In the genomic region with DNA sequence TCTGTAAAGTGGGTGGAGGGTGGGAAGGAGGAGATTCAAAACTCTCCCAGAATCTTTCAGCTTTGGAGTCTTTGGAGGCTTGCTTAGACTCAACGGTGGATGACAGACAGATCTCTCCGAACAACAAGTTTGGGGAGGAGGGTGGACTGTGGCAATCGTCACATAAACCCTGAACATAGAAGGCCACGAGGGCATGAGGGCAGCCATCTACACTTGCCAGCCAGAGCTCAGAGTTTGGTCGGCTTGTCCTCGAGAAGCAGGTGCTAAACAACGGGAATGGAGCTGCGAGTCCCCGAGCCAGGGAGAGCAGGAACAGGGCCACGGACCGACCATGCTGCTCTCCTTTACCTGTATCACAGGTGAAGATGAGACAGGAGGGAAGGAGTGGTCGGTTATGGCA, we compare ENCODE assay signal across 26 mouse cellular contexts.
DNase-seq lines count a peak whose midpoint lies in the region; ATAC-seq and TF ChIP-seq lines count a peak whose summit lies in the region.
"Had no signal": no experiment of that assay in that cellular context is flagged by ENCODE, and none has a peak within 500 bp of the region (broad histone marks: within the 10 kb centered on the region; RNA-seq: fewer than 3 reads in every experiment).

No protein-coding gene starts in this region.

- no peak overlapping the region for H3K4me2 ChIP-seq in midbrain, postnatal 0 days (ENCODE audit: low read depth, low read length, poor library complexity, severe bottlenecking)
- no peak overlapping the region for H3K4me2 ChIP-seq in neural tube, embryonic 13.5 days
- H3K4me2 ChIP-seq in neural tube, embryonic 15.5 days: no peak overlapping the region
- H3K4me2 ChIP-seq: embryonic facial prominence, embryonic 13.5 days; forebrain, embryonic 12.5 days; forebrain, embryonic 15.5 days; heart, embryonic 12.5 days; heart, embryonic 15.5 days; hindbrain, embryonic 12.5 days had no signal

- H3K27ac ChIP-seq in midbrain, embryonic 10.5 days (replicated peaks): peak overlapping the region; percentile 75; the same call in 1 of the 2 replicates
- H3K27ac ChIP-seq in midbrain, postnatal 0 days (ENCODE audit: low read depth, low read length): no peak overlapping the region
- peak overlapping the region; percentile 65 for H3K27ac ChIP-seq in neural tube, embryonic 13.5 days (replicated peaks)
- H3K27ac ChIP-seq in neural tube, embryonic 15.5 days (replicated peaks): no peak overlapping the region
- H3K27ac ChIP-seq: embryonic facial prominence, embryonic 13.5 days; forebrain, embryonic 12.5 days; forebrain, embryonic 15.5 days; heart, embryonic 15.5 days; hindbrain, embryonic 12.5 days; hindbrain, postnatal 0 days had no signal

- no peak for TF ChIP-seq CTCF in midbrain, postnatal 0 days (IDR thresholded peaks at IDR 0.05)
- no peak for TF ChIP-seq CTCF in G1E (IDR thresholded peaks at IDR 0.05; ENCODE audit: low read depth, low read length)

- 0 out of 2 replicates have a peak, but pooled peaks cover 3% of the 10 kb centered on the region for H3K27me3 ChIP-seq in midbrain, embryonic 10.5 days (ENCODE audit: low read depth, poor library complexity, severe bottlenecking)
- H3K27me3 ChIP-seq in midbrain, postnatal 0 days (ENCODE audit: insufficient read depth, low read length): no peaks in the 10 kb centered on the region
- H3K27me3 ChIP-seq in neural tube, embryonic 13.5 days: no peaks in the 10 kb centered on the region
- H3K27me3 ChIP-seq in neural tube, embryonic 15.5 days (replicated peaks): no peaks in the 10 kb centered on the region
- H3K27me3 ChIP-seq in G1E (ENCODE audit: insufficient read depth, low read length): no peaks in the 10 kb centered on the region
- H3K27me3 ChIP-seq: embryonic facial prominence, embryonic 13.5 days; forebrain, embryonic 12.5 days; forebrain, embryonic 15.5 days had no signal

- WGBS in midbrain, embryonic 10.5 days: 77% methylated on average over 12 of the region's 12 CpGs
- 76% methylated on average over 12 of the region's 12 CpGs for WGBS in midbrain, postnatal 0 days
- 79% methylated on average over 12 of the region's 12 CpGs for WGBS in neural tube, embryonic 13.5 days
- WGBS in neural tube, embryonic 15.5 days: 79% methylated on average over 12 of the region's 12 CpGs

- peaks cover 28% of the 10 kb centered on the region for H3K4me1 ChIP-seq in midbrain, embryonic 10.5 days
- no peaks in the 10 kb centered on the region; the same call in 1 of the 2 replicates for H3K4me1 ChIP-seq in midbrain, postnatal 0 days (ENCODE audit: insufficient read depth, low read length)
- peaks cover 40% of the 10 kb centered on the region for H3K4me1 ChIP-seq in neural tube, embryonic 13.5 days (replicated peaks)
- peaks cover 12% of the 10 kb centered on the region for H3K4me1 ChIP-seq in neural tube, embryonic 15.5 days
- H3K4me1 ChIP-seq in G1E (ENCODE audit: insufficient read depth, low read depth, low read length): no peaks in the 10 kb centered on the region
- H3K4me1 ChIP-seq: embryonic facial prominence, embryonic 13.5 days had no signal

- H3K9ac ChIP-seq in midbrain, postnatal 0 days (replicated peaks; ENCODE audit: low read length, poor library complexity, severe bottlenecking): no peak overlapping the region
- H3K9ac ChIP-seq in neural tube, embryonic 13.5 days: no peak overlapping the region
- H3K9ac ChIP-seq in neural tube, embryonic 15.5 days (replicated peaks): no peak overlapping the region
- H3K9ac ChIP-seq: embryonic facial prominence, embryonic 13.5 days; forebrain, embryonic 12.5 days; forebrain, embryonic 15.5 days; heart, embryonic 12.5 days; heart, embryonic 15.5 days had no signal

- ATAC-seq in midbrain, postnatal 0 days (ENCODE audit: low FRiP score): no peak
- no peak for ATAC-seq in neural tube, embryonic 13.5 days (ENCODE audit: low read depth)
- ATAC-seq in neural tube, embryonic 15.5 days (ENCODE audit: low FRiP score): no peak
- ATAC-seq in G1E (ENCODE audit: extremely low read depth, insufficient number of reproducible peaks, low FRiP score, poor library complexity, severe bottlenecking): no peak
- ATAC-seq: forebrain, embryonic 15.5 days; hindbrain, postnatal 0 days; inflammation-experienced regulatory T-cells, adult 6 months had no signal

- no peak for DNase-seq in midbrain, embryonic 10.5 days (ENCODE audit: low spot score)
- DNase-seq in midbrain, postnatal 0 days (ENCODE audit: low spot score): no peak
- DNase-seq in G1E (ENCODE audit: low spot score): no peak
- no peak for DNase-seq in embryo, embryonic 9.5 days (ENCODE audit: extremely low spot score)
- DNase-seq: adrenal gland, adult 2 months; adrenal gland, postnatal 14 days; cerebellum, adult 11 months; cerebellum, adult 2 months; cerebellum, adult 9-11 months; cerebellum, postnatal 25 days; gastrocnemius, postnatal 25 days; heart, adult 18-20 months; heart, postnatal 10 days; heart, postnatal 36 days had no signal

- H3K4me3 ChIP-seq in midbrain, embryonic 10.5 days: no peak overlapping the region
- H3K4me3 ChIP-seq in midbrain, postnatal 0 days (ENCODE audit: low read depth, low read length): no peak overlapping the region
- no peak overlapping the region for H3K4me3 ChIP-seq in neural tube, embryonic 13.5 days
- no peak overlapping the region for H3K4me3 ChIP-seq in neural tube, embryonic 15.5 days (replicated peaks)
- 0 out of 2 replicates have a peak overlapping the region, but pooled peaks have one; percentile 0 for H3K4me3 ChIP-seq in G1E (ENCODE audit: low read depth, low read length)
- H3K4me3 ChIP-seq: embryonic facial prominence, embryonic 10.5 days; embryonic facial prominence, embryonic 13.5 days; erythroblast, embryonic 14.5 days; forebrain, embryonic 12.5 days; forebrain, embryonic 15.5 days; heart, embryonic 12.5 days; heart, embryonic 15.5 days; hindbrain, embryonic 12.5 days had no signal

- no peaks in the 10 kb centered on the region for H3K9me3 ChIP-seq in midbrain, embryonic 10.5 days (replicated peaks)
- H3K9me3 ChIP-seq in midbrain, postnatal 0 days (ENCODE audit: low read length): no peaks in the 10 kb centered on the region
- H3K9me3 ChIP-seq in neural tube, embryonic 13.5 days: no peaks in the 10 kb centered on the region
- no peaks in the 10 kb centered on the region for H3K9me3 ChIP-seq in neural tube, embryonic 15.5 days (replicated peaks)
- peaks cover 82% of the 10 kb centered on the region for H3K9me3 ChIP-seq in G1E (replicated peaks)
- H3K9me3 ChIP-seq: embryonic facial prominence, embryonic 10.5 days; embryonic facial prominence, embryonic 13.5 days; forebrain, embryonic 12.5 days; forebrain, embryonic 15.5 days; heart, embryonic 12.5 days; heart, embryonic 15.5 days; hindbrain, embryonic 12.5 days had no signal

- H3K36me3 ChIP-seq in midbrain, embryonic 10.5 days: no peaks in the 10 kb centered on the region
- H3K36me3 ChIP-seq in midbrain, postnatal 0 days (ENCODE audit: insufficient read depth, low read length): no peaks in the 10 kb centered on the region
- no peaks in the 10 kb centered on the region for H3K36me3 ChIP-seq in neural tube, embryonic 13.5 days
- H3K36me3 ChIP-seq in neural tube, embryonic 15.5 days: no peaks in the 10 kb centered on the region
- no peaks in the 10 kb centered on the region for H3K36me3 ChIP-seq in G1E (replicated peaks)
- H3K36me3 ChIP-seq: embryonic facial prominence, embryonic 10.5 days; embryonic facial prominence, embryonic 13.5 days; forebrain, embryonic 12.5 days; forebrain, embryonic 15.5 days; heart, embryonic 12.5 days; heart, embryonic 15.5 days; hindbrain, embryonic 12.5 days had no signal

Comparison
In these comparisons a context has a peak if more than half of its experiments do, and no peak if none do; other contexts are left out.
1. H3K27ac ChIP-seq: peak in midbrain, embryonic 10.5 days (single experiment) and neural tube, embryonic 13.5 days (single experiment); none in midbrain, postnatal 0 days (single experiment) and neural tube, embryonic 15.5 days (single experiment).